Mouse (Mus musculus) CH12.LX (cell line): ENCODE measurements around the gene Bcl2l14.

Experiments
- CTCF ChIP-seq, 2 experiments: IDR thresholded peaks in 1 of 2; conservative IDR thresholded peaks in 1 of 2; 2 replicates each; pipeline ENCODE4 v1.5.1; 2011 to 2012; ENCODE audit warnings: low read depth in 2 of 2, low read length in 2 of 2, improper control_type of control experiment in 1 of 2, inconsistent platforms in 1 of 2, mild to moderate bottlenecking in 1 of 2, moderate library complexity in 1 of 2
- MXI1 ChIP-seq: IDR thresholded peaks from 2 replicates; pipeline ENCODE4 v1.6.1; 2011; ENCODE audit warnings: mild to moderate bottlenecking, low read depth, low read length, improper control_type of control experiment
- NRF1 ChIP-seq: IDR thresholded peaks from 2 replicates; pipeline ENCODE4 v1.6.1; 2014; ENCODE audit warnings: low read depth, mild to moderate bottlenecking, inconsistent platforms, low read length, improper control_type of control experiment, moderate library complexity
- ZKSCAN1 ChIP-seq: IDR thresholded peaks from 2 replicates; pipeline ENCODE4 v1.6.1; 2012; ENCODE audit warnings: low read depth, inconsistent platforms, low read length, improper control_type of control experiment, borderline replicate concordance
- ZNF384 ChIP-seq: IDR thresholded peaks from 2 replicates; pipeline ENCODE4 v1.6.1; 2012; ENCODE audit warnings: low read depth, low read length, improper control_type of control experiment, inconsistent platforms

DNA sequence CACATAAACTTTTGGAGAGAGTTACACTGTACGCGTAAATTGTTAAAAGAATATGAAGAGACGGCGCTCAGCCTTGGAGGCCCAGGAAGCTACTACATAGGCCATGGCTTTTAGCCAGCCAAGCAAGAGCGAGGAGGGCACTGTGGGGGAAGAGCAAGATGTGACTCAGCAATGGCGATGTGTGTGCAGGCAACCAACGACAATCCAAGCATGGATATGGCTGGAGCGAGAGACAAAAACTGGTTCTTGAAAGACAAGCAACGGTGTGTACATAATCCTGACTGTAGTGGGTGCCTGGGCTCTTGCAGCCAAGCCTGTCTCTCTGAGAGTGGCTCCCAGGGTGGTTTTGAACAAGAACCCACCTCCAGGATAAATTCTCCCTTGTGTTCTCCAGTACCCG lies 8.7 kb upstream of the Bcl2l14 start:
- no peak for TF ChIP-seq NRF1
- no peak for TF ChIP-seq ZNF384
- TF ChIP-seq CTCF (conservative IDR thresholded peaks at IDR 0.05 in 1 of 2, IDR thresholded peaks at IDR 0.05 in 1 of 2; ENCODE audit: low read depth in 2 of 2, low read length in 2 of 2): no peak
- no peak for TF ChIP-seq ZKSCAN1
- no peak for TF ChIP-seq MXI1
